Mouse (Mus musculus): ENCODE measurements around the gene Psmd11.
"Not testable (repeated sequence)": the region's sequence is repeated elsewhere in the genome, so short reads cannot be mapped to it uniquely, and the experiment has no call there.

Psmd11 gene

GRCm38 (mm10) chr11:80429009-80429475, 627 bp downstream of the Psmd11 start:
- DNase-seq (ENCODE audit: low spot score), result peak; percentile 25

DNA sequence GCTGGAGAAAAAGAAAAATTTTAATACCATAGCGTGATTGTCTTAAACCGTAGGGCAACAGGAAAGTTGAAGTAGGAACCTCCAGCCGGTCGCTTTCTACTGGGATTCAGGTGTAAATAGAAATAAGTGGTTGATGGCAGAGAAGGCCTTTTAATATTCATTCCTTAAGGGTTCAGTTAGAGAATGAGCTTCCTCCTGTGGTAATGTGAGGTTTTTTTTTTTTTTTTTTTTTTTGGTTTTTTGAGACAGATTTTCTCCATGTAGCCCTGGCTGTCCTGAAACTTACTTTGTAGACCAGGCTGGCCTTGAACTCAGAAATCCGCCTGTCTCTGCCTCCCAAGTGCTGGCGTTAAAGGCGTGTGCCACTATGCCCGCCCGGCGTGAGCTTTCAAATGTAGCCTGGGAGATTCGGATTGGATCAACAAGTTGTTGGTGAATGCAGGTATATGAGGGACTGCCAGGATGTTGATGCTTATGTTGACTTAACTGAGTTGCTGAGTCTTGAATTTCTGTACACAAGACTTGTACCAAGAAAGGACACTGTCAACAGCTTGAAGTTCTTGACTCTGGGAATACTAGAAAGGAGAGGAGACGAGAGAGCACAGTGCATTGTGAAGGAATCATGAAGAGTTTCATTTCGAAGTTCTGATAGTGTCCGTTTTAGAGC, 1.2 kb downstream of the Psmd11 start:
- no peak for DNase-seq (ENCODE audit: low spot score)

GRCm38 (mm10) chr11:80430366-80430910, 2.0 kb downstream of the Psmd11 start:
- no peak for DNase-seq (ENCODE audit: low spot score)

DNA sequence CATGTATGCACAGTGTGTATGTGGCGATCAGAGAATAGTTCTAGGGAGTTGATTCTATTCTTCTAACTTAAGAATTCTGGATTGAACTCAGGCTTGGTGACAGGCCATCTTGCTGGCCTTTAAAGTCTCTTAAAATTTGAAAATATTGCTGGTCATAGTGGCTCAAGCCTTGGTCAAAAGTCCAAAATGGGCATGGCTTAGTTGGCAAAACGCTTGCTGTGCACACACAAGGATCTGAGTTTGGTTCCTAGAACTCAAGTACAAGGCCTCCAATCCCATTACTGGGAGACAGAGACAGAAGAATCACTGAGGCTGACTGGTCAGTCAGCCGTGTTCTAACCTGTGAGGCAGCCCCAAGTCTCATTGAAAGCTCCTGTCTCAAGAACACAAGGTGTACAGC, 18.5 kb downstream of the Psmd11 start:
- no peak for DNase-seq (ENCODE audit: low spot score)

GRCm38 (mm10) chr11:80449859-80450258, 21.4 kb downstream of the Psmd11 start:
- no peak for DNase-seq (ENCODE audit: low spot score)

GRCm38 (mm10) chr11:80452242-80452641, 23.8 kb downstream of the Psmd11 start:
- no peak for DNase-seq (ENCODE audit: low spot score)

DNA sequence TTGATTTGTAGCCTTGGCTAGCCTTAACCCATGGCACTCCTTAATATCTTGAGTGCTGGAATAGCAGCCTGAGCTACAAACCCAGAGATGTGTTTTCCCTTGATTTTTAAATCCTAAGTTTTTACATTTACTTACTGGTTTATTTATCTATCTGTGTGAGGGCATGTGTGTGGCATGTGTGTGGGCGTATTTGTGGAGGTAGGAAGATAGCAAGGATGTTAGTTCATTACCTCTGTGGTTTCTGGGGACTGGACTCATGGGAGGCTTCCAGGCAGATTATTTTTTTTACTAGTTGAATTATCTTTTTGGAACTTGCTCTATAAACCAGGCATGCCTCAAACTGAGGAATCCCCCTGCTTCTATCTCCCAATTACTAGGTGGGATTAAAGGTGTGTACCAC, 24.8 kb downstream of the Psmd11 start:
- no peak for DNase-seq (ENCODE audit: low spot score)

DNA sequence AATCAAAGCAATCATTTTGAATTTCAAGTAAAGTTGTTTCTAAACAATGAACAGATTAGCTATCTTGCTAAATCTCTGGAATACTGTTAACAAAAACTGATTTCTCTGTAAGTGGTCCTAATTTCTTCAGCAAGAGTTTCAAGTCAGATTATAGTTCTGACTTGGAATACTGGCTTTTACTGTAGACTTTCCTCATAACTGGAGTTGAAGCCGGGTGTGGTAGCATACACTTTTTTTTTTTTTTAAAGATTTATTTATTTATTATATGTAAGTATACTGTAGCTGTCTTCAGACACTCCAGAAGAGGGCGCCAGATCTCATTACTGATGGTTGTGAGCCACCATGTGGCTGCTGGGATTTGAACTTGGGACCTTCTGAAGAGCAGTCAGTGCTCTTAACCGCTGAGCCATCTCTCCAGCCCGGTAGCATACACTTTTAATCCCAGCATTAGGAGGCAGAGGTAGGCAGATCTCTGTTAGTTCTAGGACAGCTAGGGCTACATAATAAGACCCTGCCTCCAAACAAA, 35.3 kb downstream of the Psmd11 start:
- not testable (repeated sequence) for DNase-seq (ENCODE audit: low spot score)

DNA sequence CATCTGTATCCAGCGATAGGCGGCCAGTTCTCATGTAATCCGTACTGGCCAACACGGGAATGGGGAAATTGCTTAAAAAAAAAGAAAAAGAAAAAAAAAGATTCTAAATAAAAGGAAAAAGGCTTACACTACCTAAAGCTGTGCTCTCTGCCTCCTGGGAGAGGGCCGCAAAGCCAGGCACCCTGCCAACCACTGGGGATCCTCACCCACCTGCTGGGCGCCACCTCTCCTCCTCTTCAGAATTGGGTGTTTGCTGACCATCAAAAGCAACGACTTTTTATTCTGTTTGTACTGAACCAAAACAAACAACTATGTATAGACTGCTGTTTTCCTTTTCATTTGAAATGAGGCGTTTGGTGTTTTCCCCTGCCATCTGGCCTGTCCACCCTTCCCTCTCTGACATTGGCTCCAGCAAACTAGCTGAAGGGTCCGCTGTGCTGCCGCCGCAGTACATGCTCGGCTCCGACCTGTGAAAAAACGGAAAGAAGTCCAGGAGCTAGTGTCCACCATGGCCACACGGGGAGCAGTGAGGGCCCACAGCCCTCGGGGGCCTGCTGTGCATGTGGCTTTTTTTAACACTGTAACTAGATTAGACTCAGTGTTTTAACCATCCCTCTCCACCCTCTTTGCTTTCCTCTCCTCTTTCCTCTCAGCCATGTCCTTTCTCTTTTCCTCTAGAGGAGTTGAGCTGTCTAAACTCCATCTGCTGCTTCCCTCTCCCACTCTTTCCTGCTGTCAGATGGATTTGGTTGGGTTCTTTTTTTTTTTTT, 43.6 kb downstream of the Psmd11 start:
- no peak for DNase-seq (ENCODE audit: low spot score)

- peak; percentile 46 for DNase-seq (ENCODE audit: low spot score)
Measured at GRCm38 (mm10) chr11:80474175-80474691, 45.8 kb downstream of the Psmd11 start.

GRCm38 (mm10) chr11:80474846-80475245, 46.4 kb downstream of the Psmd11 start:
- DNase-seq (ENCODE audit: low spot score), result peak; percentile 57

GRCm38 (mm10) chr11:80475544-80475943, 47.1 kb downstream of the Psmd11 start:
- no peak for DNase-seq (ENCODE audit: low spot score)

- peak; percentile 80 for DNase-seq (ENCODE audit: low spot score)
Measured at GRCm38 (mm10) chr11:80476222-80477189, 48.1 kb downstream of the Psmd11 start, which contains the start of gene Cdk5r1. Gene Cdk5r1 (plus strand): TSS chr11:80477023.

- no peak for DNase-seq (ENCODE audit: low spot score)
Measured at GRCm38 (mm10) chr11:80477341-80478199, 49.2 kb downstream of the Psmd11 start.

GRCm38 (mm10) chr11:80478694-80479412, 50.4 kb downstream of the Psmd11 start:
- DNase-seq (ENCODE audit: low spot score), result no peak

- no peak for DNase-seq (ENCODE audit: low spot score)
Measured at GRCm38 (mm10) chr11:80479425-80479824, 51.0 kb downstream of the Psmd11 start.

DNA sequence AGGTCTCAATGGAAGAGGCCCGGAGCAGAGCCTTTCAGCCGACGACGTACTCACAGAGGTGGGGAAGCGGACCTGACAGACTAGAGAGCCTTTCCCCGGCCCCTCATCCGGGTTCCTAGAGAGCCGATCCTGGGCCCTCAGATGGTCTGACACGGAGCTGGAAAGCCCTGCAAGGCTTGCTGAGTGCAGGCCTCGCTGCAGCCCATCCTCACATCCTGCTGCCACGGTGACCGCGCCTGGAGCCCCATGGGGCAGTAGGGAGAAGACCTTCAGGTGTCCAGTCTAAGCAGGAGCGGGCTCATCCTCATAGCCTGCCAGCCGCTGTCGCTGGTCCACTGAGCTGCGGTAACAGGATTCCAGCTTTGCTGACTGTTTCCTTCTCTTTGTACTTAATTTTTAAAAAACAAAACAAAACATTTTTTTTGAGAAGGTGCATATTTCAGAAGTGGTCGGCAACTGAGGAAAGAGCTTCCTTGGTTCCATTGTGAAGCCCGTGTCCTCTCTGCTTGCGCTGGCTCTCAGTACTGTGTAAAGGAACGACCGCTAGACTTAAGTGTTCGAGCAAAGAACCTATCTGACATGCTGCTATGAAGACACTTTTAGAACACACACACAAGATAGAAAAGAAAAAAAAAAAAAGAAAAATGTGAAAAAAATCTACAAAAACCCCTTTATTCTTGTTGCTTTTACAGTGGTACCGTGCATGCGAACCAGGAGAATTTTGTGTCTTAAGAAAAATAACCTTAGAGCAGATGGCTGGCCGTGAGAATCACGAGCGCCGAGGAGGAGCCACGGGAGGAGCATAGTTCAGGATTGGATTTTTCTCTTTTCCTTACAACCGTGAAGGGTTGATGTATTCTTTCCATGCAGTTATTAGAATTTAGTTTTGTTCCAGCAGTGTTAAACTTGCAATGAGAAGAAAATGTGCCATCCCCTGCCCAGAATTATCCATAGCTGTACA, 51.8 kb downstream of the Psmd11 start:
- no peak for DNase-seq (ENCODE audit: low spot score)

DNA sequence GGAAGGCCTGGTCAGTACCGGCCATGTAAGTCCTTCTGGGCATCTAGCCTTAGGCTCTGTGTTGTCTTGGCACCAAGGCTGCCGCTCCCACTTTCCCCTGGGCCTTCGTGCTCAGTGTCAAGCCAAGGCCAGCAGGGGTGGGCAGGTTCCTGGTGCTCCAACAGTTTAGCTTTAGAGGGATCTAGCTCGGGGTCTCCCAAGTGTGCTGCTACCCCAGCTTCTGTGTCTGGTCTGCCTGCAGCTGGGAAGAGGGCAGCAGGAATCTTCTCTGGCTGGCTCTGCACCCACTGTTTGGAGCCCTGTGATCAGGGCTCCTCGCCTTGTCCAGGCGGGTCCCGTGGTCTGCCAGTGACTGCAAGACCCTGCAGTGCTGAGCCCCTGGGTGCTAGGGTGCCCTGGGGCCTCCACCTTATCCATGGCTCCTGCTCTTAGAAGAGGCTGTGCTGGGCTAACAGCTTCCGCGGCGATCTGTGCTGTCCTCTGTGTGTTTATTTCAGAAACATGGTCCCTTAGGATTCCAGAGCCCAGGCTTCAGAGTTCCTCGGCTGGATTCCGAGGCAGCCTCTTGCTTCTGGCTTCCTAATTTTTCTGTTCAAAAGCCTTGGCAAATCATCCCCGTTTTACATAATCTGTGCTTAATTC, 53.1 kb downstream of the Psmd11 start:
- DNase-seq (ENCODE audit: low spot score), result no peak

All from lung, postnatal 25 days (tissue).